Mouse (Mus musculus): ENCODE data around the gene Ppef1. TPM values are rescaled to one million over a fixed set of nuclear protein-coding genes. Genes with fewer than 3 reads are reported as not detected.
A peak's percentile ranks its signal among the peaks of the same experiment; 100 is the strongest.
"Not testable (repeated sequence)": the region's sequence is repeated elsewhere in the genome, so short reads cannot be mapped to it uniquely, and the experiment has no call there.

Ppef1 gene
- total RNA-seq (2017) = not detected in 2 replicates

GRCm38 (mm10) chrX:160735650-160736049, at the start of gene Ppef1:
Gene Ppef1, minus strand, starts transcription at chrX:160735765.
- ATAC-seq (ENCODE audit: extremely low read depth, insufficient number of reproducible peaks, low FRiP score, poor library complexity, severe bottlenecking) = no peak

- ATAC-seq (ENCODE audit: extremely low read depth, insufficient number of reproducible peaks, low FRiP score, poor library complexity, severe bottlenecking) = no peak
Measured at GRCm38 (mm10) chrX:160782276-160782675, 46.7 kb upstream of the Ppef1 start.

GRCm38 (mm10) chrX:160773033-160773432, 37.5 kb upstream of the Ppef1 start:
- no peak for ATAC-seq (ENCODE audit: extremely low read depth, insufficient number of reproducible peaks, low FRiP score, poor library complexity, severe bottlenecking)

- ATAC-seq (ENCODE audit: extremely low read depth, insufficient number of reproducible peaks, low FRiP score, poor library complexity, severe bottlenecking) = not testable (repeated sequence)
Measured at GRCm38 (mm10) chrX:160769622-160770021, 34.1 kb upstream of the Ppef1 start.

GRCm38 (mm10) chrX:160767713-160768112, 32.1 kb upstream of the Ppef1 start, which contains the start of gene Rs1:
Gene Rs1, plus strand, starts transcription at chrX:160768013.
- no peak for ATAC-seq (ENCODE audit: extremely low read depth, insufficient number of reproducible peaks, low FRiP score, poor library complexity, severe bottlenecking)

- no peak for ATAC-seq (ENCODE audit: extremely low read depth, insufficient number of reproducible peaks, low FRiP score, poor library complexity, severe bottlenecking)
Measured at GRCm38 (mm10) chrX:160766233-160766616, 30.7 kb upstream of the Ppef1 start.

GRCm38 (mm10) chrX:160765389-160766232, 30.0 kb upstream of the Ppef1 start:
- peak; percentile 95 for ATAC-seq (ENCODE audit: extremely low read depth, insufficient number of reproducible peaks, low FRiP score, poor library complexity, severe bottlenecking)

GRCm38 (mm10) chrX:160750808-160751207, 15.2 kb upstream of the Ppef1 start:
- no peak for ATAC-seq (ENCODE audit: extremely low read depth, insufficient number of reproducible peaks, low FRiP score, poor library complexity, severe bottlenecking)

GRCm38 (mm10) chrX:160748653-160749052, 13.1 kb upstream of the Ppef1 start:
- no peak for ATAC-seq (ENCODE audit: extremely low read depth, insufficient number of reproducible peaks, low FRiP score, poor library complexity, severe bottlenecking)

- no peak for ATAC-seq (ENCODE audit: extremely low read depth, insufficient number of reproducible peaks, low FRiP score, poor library complexity, severe bottlenecking)
Measured at GRCm38 (mm10) chrX:160745399-160745798, 9.8 kb upstream of the Ppef1 start.

- ATAC-seq (ENCODE audit: extremely low read depth, insufficient number of reproducible peaks, low FRiP score, poor library complexity, severe bottlenecking) = no peak
Measured at GRCm38 (mm10) chrX:160699171-160699570, 36.4 kb downstream of the Ppef1 start.

GRCm38 (mm10) chrX:160691559-160691958, 44.0 kb downstream of the Ppef1 start:
- ATAC-seq (ENCODE audit: extremely low read depth, insufficient number of reproducible peaks, low FRiP score, poor library complexity, severe bottlenecking) = no peak

- ATAC-seq (ENCODE audit: extremely low read depth, insufficient number of reproducible peaks, low FRiP score, poor library complexity, severe bottlenecking) = no peak
Measured at GRCm38 (mm10) chrX:160690094-160690493, 45.5 kb downstream of the Ppef1 start.

GRCm38 (mm10) chrX:160669992-160670391, 65.6 kb downstream of the Ppef1 start:
- no peak for ATAC-seq (ENCODE audit: extremely low read depth, insufficient number of reproducible peaks, low FRiP score, poor library complexity, severe bottlenecking)

GRCm38 (mm10) chrX:160610882-160611644, 124.5 kb downstream of the Ppef1 start:
- no peak for ATAC-seq (ENCODE audit: extremely low read depth, insufficient number of reproducible peaks, low FRiP score, poor library complexity, severe bottlenecking)

GRCm38 (mm10) chrX:160610482-160610881, 125.1 kb downstream of the Ppef1 start:
- no peak for ATAC-seq (ENCODE audit: extremely low read depth, insufficient number of reproducible peaks, low FRiP score, poor library complexity, severe bottlenecking)

GRCm38 (mm10) chrX:160609849-160610248, 125.7 kb downstream of the Ppef1 start:
- no peak for ATAC-seq (ENCODE audit: extremely low read depth, insufficient number of reproducible peaks, low FRiP score, poor library complexity, severe bottlenecking)

- ATAC-seq (ENCODE audit: extremely low read depth, insufficient number of reproducible peaks, low FRiP score, poor library complexity, severe bottlenecking) = no peak
Measured at GRCm38 (mm10) chrX:160603981-160604541, 131.5 kb downstream of the Ppef1 start.

- ATAC-seq (ENCODE audit: extremely low read depth, insufficient number of reproducible peaks, low FRiP score, poor library complexity, severe bottlenecking) = no peak
Measured at GRCm38 (mm10) chrX:160603316-160603715, 132.2 kb downstream of the Ppef1 start.

GRCm38 (mm10) chrX:160602770-160603169, 132.8 kb downstream of the Ppef1 start:
- ATAC-seq (ENCODE audit: extremely low read depth, insufficient number of reproducible peaks, low FRiP score, poor library complexity, severe bottlenecking) = no peak

All from neutrophil, adult 5-6 weeks (primary cell).